Mouse (Mus musculus): ENCODE results near the gene Tmprss2.

DNA sequence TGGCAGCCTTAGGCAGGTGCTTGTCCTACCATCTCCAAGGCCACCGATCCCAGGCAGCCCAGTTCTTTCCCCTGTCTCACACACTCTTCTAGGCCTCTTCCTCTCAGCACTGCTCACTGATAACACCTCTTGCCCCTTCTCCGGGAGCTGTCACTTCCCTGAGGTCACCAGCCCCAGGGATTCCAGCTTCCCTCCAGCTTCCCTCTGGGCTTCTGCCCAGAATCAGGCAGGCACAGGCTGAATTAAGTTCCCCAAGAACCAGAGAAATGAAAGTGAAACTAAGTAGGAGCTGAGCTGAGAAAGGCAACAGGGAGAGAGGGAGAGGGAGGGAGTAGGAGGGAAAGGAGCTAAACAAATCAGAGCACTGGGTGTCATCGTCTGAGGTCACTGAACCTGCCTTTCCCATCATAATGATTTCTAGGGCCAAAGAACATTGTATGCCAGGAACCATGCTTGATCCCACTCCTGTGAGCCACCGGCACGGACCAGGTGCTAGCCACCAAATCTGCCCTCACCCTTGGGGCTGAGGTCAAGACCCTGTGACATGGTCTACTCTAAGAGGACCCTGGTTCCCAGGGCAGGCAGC lies 76.0 kb downstream of the Tmprss2 start:
- TF ChIP-seq POLR2A (IDR thresholded peaks at IDR 0.05; ENCODE audit: low read depth, low read length) (peak; percentile 14), CTCF (conservative IDR thresholded peaks at IDR 0.05; ENCODE audit: insufficient read depth, insufficient read length, low read depth, low read length) (no peak)

Data from kidney, adult 2 months (tissue).